Mouse (Mus musculus) common myeloid progenitor, adult 5-6 weeks (primary cell): ENCODE measurements around the gene Fam160a1. TPM values are rescaled to one million over a fixed set of nuclear protein-coding genes. Genes with fewer than 3 reads are reported as not detected.

Experiments
- ATAC-seq: replicated peaks from 2 replicates; pipeline ENCODE4 v1.8.0; 2016; ENCODE audit warnings: low read depth, mild to moderate bottlenecking, moderate TSS enrichment, inconsistent platforms; ENCODE audit not compliant: poor library complexity, severe bottlenecking
- total RNA-seq: library from RNA; stranded (forward); fragments of 200-1000, 187-1606 nt; gene quantifications from 2 replicates; pipeline ENCODE4 v1.2.3, GENCODE M21; 2017

Fam160a1 gene
- total RNA-seq: not detected in 2 replicates

DNA sequence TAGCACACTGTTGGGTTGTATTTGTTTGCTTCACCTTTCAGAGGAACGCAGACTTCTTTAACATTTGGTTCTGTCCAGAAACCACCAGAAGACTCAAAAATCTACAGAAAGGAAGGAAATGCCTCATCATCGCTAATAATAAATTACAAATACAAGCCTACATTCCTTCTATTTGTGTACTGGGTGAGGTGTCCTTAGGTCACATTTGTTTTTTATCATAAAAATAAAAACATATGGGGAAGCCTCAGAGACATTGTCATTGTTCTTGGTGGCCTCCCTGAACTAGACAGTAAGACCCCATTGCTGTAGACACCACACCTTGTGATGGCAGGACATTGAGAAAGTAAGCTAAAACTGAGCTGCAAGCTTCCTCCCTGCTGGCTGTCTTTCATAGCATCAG lies at the start of gene Fam160a1:
Gene Fam160a1, minus strand, starts transcription at position 101 of the 400 bp plus-strand sequence.
- ATAC-seq: no peak

GRCm38 (mm10) chr3:85863996-85864395 lies 46.9 kb upstream of the Fam160a1 start:
- ATAC-seq: no peak

GRCm38 (mm10) chr3:85862886-85863285 lies 45.8 kb upstream of the Fam160a1 start:
- no peak for ATAC-seq

DNA sequence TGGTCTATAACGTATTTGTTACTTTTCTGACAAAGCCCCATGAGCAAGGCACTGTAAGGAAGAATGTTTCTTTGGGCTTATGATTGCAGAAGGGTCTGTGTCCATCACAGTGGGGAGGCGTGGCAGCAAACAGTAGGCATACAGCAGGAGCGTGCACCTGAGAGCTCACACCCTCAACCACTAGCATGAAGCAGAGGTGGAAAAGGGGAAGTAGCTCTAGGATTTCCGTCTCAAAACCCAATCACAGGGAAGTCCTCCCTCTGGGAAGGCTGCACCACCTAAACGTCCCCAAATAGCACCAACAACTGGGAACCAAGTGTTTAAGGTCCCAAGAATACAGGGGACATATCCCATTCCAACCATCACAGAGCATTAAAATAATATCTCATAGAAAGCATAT lies 43.9 kb upstream of the Fam160a1 start:
- ATAC-seq: peak; percentile 52

DNA sequence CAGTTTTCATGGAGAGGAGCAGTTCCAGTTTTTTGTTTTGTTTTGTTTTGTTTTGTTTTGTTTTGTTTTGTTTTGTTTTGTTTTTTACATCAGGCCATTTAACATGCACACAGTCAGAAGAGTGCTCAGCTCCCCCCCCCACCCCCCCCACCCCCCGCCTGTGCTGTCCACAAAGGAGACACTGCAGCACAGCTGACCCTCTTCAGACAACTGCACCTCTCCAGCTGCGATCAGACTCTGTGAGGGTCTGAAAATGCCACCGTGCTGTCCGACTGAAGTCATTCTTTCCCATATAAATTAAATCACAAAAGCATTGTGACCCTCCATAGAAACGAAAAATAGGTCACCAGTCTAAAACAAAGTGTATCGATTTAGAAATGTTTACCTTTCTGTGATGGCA lies 42.2 kb upstream of the Fam160a1 start:
- ATAC-seq: no peak

DNA sequence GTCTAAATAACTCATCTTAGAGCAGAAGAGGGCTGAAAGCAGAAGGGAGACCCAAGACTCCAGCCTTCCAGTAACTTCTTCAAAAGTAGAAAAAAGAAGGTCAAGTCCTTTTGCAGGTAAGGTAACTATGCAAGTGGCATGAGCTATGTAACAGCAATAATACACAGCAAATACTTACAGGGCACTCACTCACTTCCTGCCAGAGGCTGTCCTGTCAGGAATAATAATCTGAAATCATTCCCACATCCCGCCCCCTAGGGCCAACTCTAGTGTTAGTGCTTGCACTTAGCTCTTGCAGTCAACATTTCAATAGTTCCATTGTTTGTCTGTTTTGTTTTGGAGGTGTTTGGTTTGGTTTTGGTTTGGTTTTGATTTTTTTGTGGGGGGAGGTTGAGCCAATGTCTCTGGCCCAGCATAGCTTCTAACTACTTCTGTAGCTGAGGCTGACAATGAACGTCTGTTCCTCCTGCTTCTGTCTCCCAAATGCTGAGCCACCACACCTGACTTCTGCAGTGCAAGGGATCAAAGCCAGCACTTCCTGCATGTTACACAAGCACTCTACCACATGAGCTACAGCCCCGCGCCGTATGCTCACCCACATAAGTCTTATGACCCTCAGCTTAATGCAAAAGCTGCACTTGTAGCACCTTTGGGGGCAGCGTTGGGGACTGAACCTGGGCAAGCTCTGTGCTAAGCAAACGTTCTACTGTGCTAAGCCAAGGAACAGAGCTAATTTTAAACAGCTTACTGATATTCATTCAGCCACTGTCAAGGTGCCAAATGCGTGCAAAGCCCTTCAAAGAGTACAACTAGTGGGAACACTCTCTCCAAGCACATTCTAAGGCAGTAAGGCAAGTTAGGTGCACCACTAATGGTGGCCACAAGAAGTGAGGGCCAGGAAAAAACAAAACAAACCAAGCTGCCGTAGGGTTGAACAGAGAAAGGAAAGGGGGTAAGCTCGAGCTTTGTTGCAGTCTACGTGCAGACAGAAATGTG lies 41.3 kb upstream of the Fam160a1 start:
- 0 out of 2 replicates have a peak, but pooled peaks have one; percentile 45 for ATAC-seq

DNA sequence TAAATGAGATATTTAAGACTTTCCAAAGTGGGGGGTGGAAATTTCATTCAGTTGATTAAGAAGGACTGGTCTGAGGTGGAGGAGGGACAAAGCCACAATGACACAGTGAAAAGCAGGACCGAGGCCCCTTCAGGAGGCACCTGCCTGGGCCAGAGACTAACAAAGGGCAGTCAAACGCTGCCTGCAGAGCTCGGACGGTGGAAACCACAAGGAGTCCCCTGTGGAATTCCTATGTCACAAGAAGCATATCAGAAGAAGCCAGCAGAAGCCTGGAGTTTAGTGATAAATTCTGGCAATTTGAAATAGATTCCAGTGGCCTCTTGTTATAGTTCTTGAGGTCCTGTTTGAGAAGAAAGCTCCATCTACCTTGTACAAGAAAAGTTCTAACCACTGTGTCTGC lies 40.0 kb upstream of the Fam160a1 start:
- peak; percentile 61; the same call in 1 of the 2 replicates for ATAC-seq

DNA sequence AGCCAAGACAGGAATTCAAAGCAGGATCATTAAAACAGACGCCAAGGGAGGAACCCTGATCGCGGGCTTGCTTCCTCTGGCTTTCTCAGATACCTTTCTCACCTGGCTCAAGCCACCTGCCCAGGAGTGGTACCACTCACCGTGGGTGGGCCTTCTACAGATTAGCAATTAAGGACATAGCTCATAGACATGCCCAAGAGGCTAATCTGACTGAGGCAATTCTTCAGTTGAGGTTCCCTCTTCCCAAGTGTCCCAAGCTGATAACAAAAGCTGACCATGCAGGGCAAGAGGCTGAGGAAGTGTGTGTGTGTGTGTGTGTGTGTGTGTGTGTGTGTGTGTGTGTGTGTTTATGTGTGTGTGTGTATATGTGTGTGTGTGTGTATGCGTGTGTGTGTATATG lies 38.9 kb upstream of the Fam160a1 start:
- no peak; the same call in 1 of the 2 replicates for ATAC-seq

DNA sequence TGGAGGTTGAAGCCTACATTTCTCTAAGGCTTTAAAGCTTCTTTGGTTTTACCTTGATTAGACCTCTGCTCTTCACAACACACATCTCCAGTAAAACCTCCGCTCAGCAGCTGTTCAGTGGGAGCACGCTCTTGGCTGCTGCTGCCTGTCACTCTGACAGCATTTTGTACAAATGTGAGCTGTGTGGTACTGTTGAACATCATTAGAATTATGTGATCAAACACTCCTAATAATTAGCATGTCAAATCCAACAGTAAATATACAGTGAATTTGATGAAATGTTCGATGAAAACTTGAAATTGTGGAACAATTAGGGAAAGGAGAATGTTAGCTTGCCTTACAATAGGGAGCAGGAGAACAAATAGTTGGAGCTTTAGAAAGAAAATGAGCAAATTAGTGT lies 38.0 kb upstream of the Fam160a1 start:
- ATAC-seq: no peak

DNA sequence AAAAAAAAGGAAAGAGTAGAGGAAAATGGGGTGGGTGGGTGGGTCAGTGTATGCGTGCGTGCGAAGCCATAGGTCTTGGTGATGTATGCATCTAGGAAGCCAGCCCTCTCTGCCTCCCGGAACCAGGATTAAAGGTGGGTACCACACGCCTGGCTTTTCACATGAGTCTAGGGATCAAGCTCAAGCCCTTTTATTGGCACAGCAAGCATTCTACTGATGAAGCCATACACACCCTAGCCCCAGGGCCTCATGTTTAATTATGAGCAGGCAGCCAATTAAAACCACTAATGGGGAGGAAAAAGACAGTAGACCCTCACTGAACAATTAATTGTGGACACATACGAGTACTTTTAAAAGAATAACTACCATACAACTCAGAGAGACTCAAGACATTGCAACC lies 37.1 kb upstream of the Fam160a1 start:
- no peak for ATAC-seq

GRCm38 (mm10) chr3:85853715-85854114 lies 36.6 kb upstream of the Fam160a1 start:
- no peak for ATAC-seq

- no peak for ATAC-seq
Observed at GRCm38 (mm10) chr3:85850079-85850478, 33.0 kb upstream of the Fam160a1 start.

- no peak for ATAC-seq
Observed at GRCm38 (mm10) chr3:85846316-85846715, 29.2 kb upstream of the Fam160a1 start.

- ATAC-seq: no peak
Observed at GRCm38 (mm10) chr3:85845341-85845740, 28.2 kb upstream of the Fam160a1 start.

DNA sequence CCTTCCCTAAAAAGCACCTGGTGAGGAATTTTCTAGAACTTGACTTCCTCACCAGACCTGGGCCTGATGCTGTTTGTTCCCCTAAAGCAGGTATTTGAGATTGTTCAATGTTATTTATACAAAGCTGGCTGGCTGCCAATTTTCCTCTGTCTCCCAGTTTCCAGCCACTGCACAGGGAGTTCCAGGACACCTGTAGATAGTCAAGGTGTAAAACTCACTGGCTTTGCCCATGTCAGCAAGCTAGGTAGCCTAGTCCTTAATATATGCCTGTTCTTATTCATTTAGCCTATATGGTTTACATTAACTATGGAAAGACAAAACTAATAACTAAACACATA lies 25.8 kb upstream of the Fam160a1 start:
- no peak for ATAC-seq

- no peak for ATAC-seq
Observed at GRCm38 (mm10) chr3:85842177-85842880, 25.2 kb upstream of the Fam160a1 start.

- ATAC-seq: no peak
Observed at GRCm38 (mm10) chr3:85841454-85842176, 24.5 kb upstream of the Fam160a1 start.

- no peak for ATAC-seq
Observed at GRCm38 (mm10) chr3:85833627-85834026, 16.5 kb upstream of the Fam160a1 start.

DNA sequence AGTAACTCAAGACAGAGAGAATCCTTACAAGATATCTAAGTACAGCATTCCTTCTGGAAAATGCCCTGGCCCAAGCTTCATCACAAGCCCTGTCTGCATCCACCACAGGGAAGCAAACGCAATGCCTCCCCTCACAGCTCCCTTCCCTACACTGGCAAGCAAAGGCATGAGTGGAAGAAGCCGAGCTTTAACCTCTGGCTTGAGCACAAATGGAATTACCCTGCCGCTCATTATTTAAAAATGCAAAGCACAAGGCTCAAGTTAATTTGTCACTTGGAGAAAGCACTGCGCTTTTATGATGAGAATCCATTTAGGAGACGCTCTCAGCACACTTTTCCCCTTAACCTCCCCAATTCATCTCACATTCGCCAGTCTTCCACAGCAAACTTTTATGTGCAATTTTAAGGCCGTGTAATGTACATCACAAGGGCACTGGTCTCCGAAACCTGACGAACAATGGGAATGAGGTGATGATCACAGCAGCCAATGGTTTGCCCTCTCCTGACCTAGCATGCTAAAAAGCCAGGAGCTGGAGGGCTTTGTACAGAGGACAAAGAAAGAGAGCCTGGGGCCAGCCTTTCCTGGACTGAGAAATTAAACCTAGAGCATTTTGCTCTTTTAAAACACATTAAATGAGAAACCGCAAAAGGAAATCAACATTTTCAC lies 15.5 kb upstream of the Fam160a1 start:
- no peak for ATAC-seq

DNA sequence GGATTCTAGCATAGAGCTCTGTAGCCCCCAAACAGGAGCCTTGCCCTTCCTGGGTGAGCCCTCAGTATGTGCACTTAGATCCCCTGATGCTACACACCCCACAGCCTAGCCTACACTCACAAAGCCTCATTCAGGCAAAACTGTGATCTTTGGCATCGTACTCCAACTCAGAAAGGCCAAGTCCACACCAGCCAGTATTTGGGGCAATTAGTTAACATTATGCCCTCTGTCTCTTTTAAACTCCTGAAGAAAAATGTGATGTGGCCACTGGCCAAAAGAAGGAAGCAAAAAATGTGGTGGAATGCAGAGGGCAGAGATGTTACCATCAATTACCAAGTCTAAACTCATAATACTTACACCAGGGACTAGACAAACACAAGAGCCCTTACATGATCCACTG lies 14.7 kb upstream of the Fam160a1 start:
- ATAC-seq: no peak
